In genomic region chr6:147059326-147059725, GRCm38 (mm10) we compare ENCODE assay signal across 13 mouse cellular contexts. TPM values are rescaled to one million over a fixed set of nuclear protein-coding genes. Genes with fewer than 3 reads are reported as not detected.
DNase-seq lines count a peak whose midpoint lies in the region.
"Had no signal": no experiment of that assay in that cellular context is flagged by ENCODE, and none has a peak within 500 bp of the region (broad histone marks: within the 10 kb centered on the region; RNA-seq: fewer than 3 reads in every experiment).

No protein-coding gene starts in this region.

- peak; percentile 9 for DNase-seq in adrenal gland, postnatal 14 days
- no peak for DNase-seq in adrenal gland, adult 8-10 months
- peak; percentile 34 to 38 for DNase-seq in heart, postnatal 14 days
- DNase-seq in heart, postnatal 36 days: no peak
- peak; percentile 30 for DNase-seq in kidney, postnatal 14 days
- DNase-seq in kidney, adult 8-10 months: no peak
- DNase-seq in kidney, postnatal 4 days: peak; percentile 58 to 68
- DNase-seq in layer of hippocampus, adult 11-12 months (ENCODE audit: low spot score): no peak
- DNase-seq: cerebellum, postnatal 25 days; gastrocnemius, postnatal 14 days; left cerebral cortex, postnatal 4 days; thymus, postnatal 4 days had no signal

- intact Hi-C loops in heart, postnatal 14 days (cut with DNase I): no loop called here
- intact Hi-C loops in heart, postnatal 36 days (cut with DNase I): no loop called here

RNA-seq across cellular contexts. Expression of gene Mrps35, which starts 16.8 kb away (rescaled TPM):
- total RNA-seq in adrenal gland, postnatal 14 days (2021): 143 and 152 TPM in 2 replicates
- total RNA-seq in adrenal gland, adult 8-10 months (2022): 10 to 100 TPM; 75.1 to 86.0 (median 81.8) TPM
- 100 to 1,000 TPM; 173 to 181 TPM for total RNA-seq in heart, postnatal 14 days (2021)
- total RNA-seq in heart, postnatal 36 days (2021): 100 to 1,000 TPM; 195 to 200 TPM

RNA-seq across cellular contexts. Expression of gene Rep15, which starts 26.9 kb away (rescaled TPM):
- total RNA-seq in adrenal gland, postnatal 14 days (2021): 1.1 and 1.9 TPM in 2 replicates
- total RNA-seq in adrenal gland, adult 8-10 months (2022): 1 to 10 TPM in 3 of 4 experiments, under 1 TPM in 1; 0.70 to 2.7 (median 1.2) TPM
- total RNA-seq in heart, postnatal 14 days (2021): 1 to 10 TPM in 1 of 2 experiments, under 1 TPM in 1; 0.68 to 1.2 TPM
- total RNA-seq in heart, postnatal 36 days (2021): 1 to 10 TPM in 1 of 2 experiments, under 1 TPM in 1; 0.87 to 1.2 TPM
- total RNA-seq: hematopoietic stem cell, adult 5-6 weeks had no signal

RNA-seq across cellular contexts. Expression of gene Mansc4, which starts 27.5 kb away (rescaled TPM):
- 0.52 TPM in 1 of 2 replicates, not detected in the other for total RNA-seq in adrenal gland, postnatal 14 days (2021)
- total RNA-seq in adrenal gland, adult 8-10 months (2022): under 1 TPM in 2 of 4 experiments, not detected in 2; 0.35 to 0.80 TPM
- not detected for total RNA-seq in heart, postnatal 14 days (2021)
- total RNA-seq in heart, postnatal 36 days (2021): not detected
- total RNA-seq: hematopoietic stem cell, adult 5-6 weeks had no signal

RNA-seq across cellular contexts. Expression of gene Klhl42, which starts 31.9 kb away (rescaled TPM):
- total RNA-seq in adrenal gland, postnatal 14 days (2021): 22.1 and 24.7 TPM in 2 replicates
- total RNA-seq in adrenal gland, adult 8-10 months (2022): 10 to 100 TPM; 23.3 to 27.7 (median 24.8) TPM
- total RNA-seq in heart, postnatal 14 days (2021): 1 to 10 TPM; 8.2 to 8.7 TPM
- total RNA-seq in heart, postnatal 36 days (2021): 1 to 10 TPM; 5.7 to 6.9 TPM

Comparison
In these comparisons a context has a peak if more than half of its experiments do, and no peak if none do; other contexts are left out.
1. DNase-seq: peak in adrenal gland, postnatal 14 days (single experiment), heart, postnatal 14 days (2 of 2), kidney, postnatal 14 days (single experiment) and kidney, postnatal 4 days (2 of 2); none in adrenal gland, adult 8-10 months (single experiment), heart, postnatal 36 days (0 of 2), kidney, adult 8-10 months (0 of 2) and layer of hippocampus, adult 11-12 months (single experiment).